Mouse (Mus musculus): ENCODE measurements around the gene Ppp4r4.

- TF ChIP-seq CTCF (IDR thresholded peaks at IDR 0.05) (no peak), POLR2A (IDR thresholded peaks at IDR 0.05; ENCODE audit: insufficient read depth, low read depth, low read length) (no peak)
Observed at GRCm38 (mm10) chr12:103655123-103656044, 123.3 kb downstream of the Ppp4r4 start.

Measured in heart, adult 2 months (tissue).